Mouse (Mus musculus) lung, embryonic 16.5 days (tissue): Measurements from ENCODE around the gene Gm5592. TPM values are rescaled to one million over a fixed set of nuclear protein-coding genes. Genes with fewer than 3 reads are reported as not detected.
"Not testable (repeated sequence)": the region's sequence is repeated elsewhere in the genome, so short reads cannot be mapped to it uniquely, and the experiment has no call there.

ENCODE experiments used
- ATAC-seq: fragments of 200-750 bp; cut with Nextera tagmentation; 2 replicates; pipeline ENCODE4 v1.8.0; 2017; ENCODE audit warnings: low read depth, mild to moderate bottlenecking, moderate library complexity
- H3K27ac ChIP-seq: fragments of 300-500 bp; sonication (generic); 2 replicates; pipeline ENCODE4 v1.5.1; 2014; ENCODE audit warnings: mild to moderate bottlenecking, control low read depth, low read length
- H3K27me3 ChIP-seq: fragments of 300-500 bp; sonication (generic); 2 replicates; pipeline ENCODE4 v1.6.1; 2014; ENCODE audit warnings: low read depth, low read length, mixed read lengths; ENCODE audit not compliant: control insufficient read depth, insufficient read depth
- H3K36me3 ChIP-seq: fragments of 300-500 bp; sonication (generic); 2 replicates; pipeline ENCODE4 v1.6.1; 2014; ENCODE audit warnings: low read length; ENCODE audit not compliant: control insufficient read depth, insufficient read depth
- H3K4me1 ChIP-seq: fragments of 300-500 bp; sonication (generic); replicated peaks from 2 replicates; pipeline ENCODE4 v1.6.1; 2014; ENCODE audit warnings: low read length, mixed read lengths; ENCODE audit not compliant: control insufficient read depth, insufficient read depth
- H3K4me2 ChIP-seq: fragments of 300-500 bp; sonication (generic); 2 replicates; pipeline ENCODE4 v1.6.1; 2014; ENCODE audit warnings: low read depth, low read length, control low read depth
- H3K4me3 ChIP-seq: fragments of 300-500 bp; sonication (generic); 2 replicates; pipeline ENCODE4 v1.5.1; 2014; ENCODE audit warnings: mild to moderate bottlenecking, low read length, control low read depth
- H3K9ac ChIP-seq: fragments of 300-500 bp; sonication (generic); 2 replicates; pipeline ENCODE4 v1.6.1; 2014; ENCODE audit warnings: low read length, control low read depth
- H3K9me3 ChIP-seq: fragments of 300-500 bp; sonication (generic); 2 replicates; pipeline ENCODE4 v1.6.1; 2016; ENCODE audit warnings: low read length; ENCODE audit not compliant: control insufficient read depth
- WGBS: fragments of 180-500 bp; shearing (Covaris S2); extraction: QIAGEN DNeasy Blood & Tissue Kit; methylation state at CpG from one replicate; pipeline ENCODE4 v1.1.7; 2014; 5-methylcytosine and 5-hydroxymethylcytosine counted together
- polyA plus RNA-seq: library from polyadenylated mRNA; unstranded; fragments of >200 nt; fragmentation: Nextera tagmentation; extraction: Ambion mirVana; gene quantifications from 2 replicates; pipeline ENCODE4 v1.2.1, GENCODE M21; 2015

Gm5592 gene
- not detected in 2 replicates for polyA plus RNA-seq

DNA sequence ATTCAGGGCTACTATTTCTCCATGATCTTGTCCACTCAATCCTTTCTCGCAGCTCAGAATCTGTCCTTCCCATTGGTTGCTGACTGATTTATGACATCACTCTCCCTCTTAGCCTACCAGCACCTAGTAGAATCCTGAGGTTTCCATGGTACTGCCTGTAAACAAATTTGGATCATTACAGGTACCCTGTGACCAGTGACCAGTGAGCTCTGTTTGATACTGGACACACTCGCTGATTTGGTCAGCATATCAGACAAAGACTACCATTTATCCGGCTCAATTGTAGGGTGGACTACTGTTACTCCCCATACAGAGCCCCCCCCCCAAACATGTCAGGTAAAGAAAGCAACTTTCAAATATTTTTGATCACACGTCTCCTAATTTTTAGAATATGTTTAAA, at the start of gene Gm5592:
Gene Gm5592 (plus strand): TSS at position 301 of the 400 bp plus-strand sequence.
- H3K27me3 ChIP-seq, H3K36me3 ChIP-seq, H3K27ac ChIP-seq, ATAC-seq, H3K9me3 ChIP-seq, H3K4me3 ChIP-seq, H3K4me1 ChIP-seq, H3K9ac ChIP-seq, H3K4me2 ChIP-seq: not testable (repeated sequence)
- WGBS: 82% methylated on average over 4 of the region's 4 CpGs

DNA sequence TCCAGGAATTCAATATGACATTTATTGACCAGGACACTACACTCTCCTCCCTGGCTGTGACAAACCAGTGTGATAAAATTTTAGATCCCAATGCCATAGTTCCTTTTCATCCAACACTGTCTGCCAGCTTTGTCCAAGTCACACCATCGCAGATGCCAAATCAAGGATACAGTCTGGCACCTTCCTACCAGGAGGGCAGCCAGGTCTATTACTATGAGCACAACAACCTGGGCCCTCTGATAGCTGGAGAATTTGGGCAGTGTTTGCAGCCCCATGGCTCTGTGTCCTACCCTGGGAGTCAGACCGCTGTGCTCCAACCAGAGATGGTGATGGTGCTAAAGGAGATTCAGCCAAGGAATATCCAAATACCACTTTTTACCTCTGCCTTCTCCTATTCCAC, 2.2 kb downstream of the Gm5592 start:
- H3K36me3 ChIP-seq, H3K9ac ChIP-seq, H3K4me3 ChIP-seq, H3K27me3 ChIP-seq, ATAC-seq, H3K4me1 ChIP-seq, H3K9me3 ChIP-seq, H3K4me2 ChIP-seq, H3K27ac ChIP-seq: not testable (repeated sequence)
- 95% methylated on average over 2 of the region's 2 CpGs for WGBS

GRCm38 (mm10) chr7:41157879-41158278, 4.2 kb downstream of the Gm5592 start:
- H3K9ac ChIP-seq, H3K27me3 ChIP-seq, H3K4me1 ChIP-seq, ATAC-seq, H3K9me3 ChIP-seq, H3K36me3 ChIP-seq, H3K4me3 ChIP-seq, H3K4me2 ChIP-seq, H3K27ac ChIP-seq: not testable (repeated sequence)
- WGBS: no CpG with 5 or more reads among the region's 1 CpGs

- 47% methylated on average over 2 of the region's 2 CpGs for WGBS
- not testable (repeated sequence) for ATAC-seq, H3K4me1 ChIP-seq
Measured at GRCm38 (mm10) chr7:41158562-41158961, 4.9 kb downstream of the Gm5592 start.

GRCm38 (mm10) chr7:41193671-41194070, 40.0 kb downstream of the Gm5592 start:
- Histone ChIP-seq H3K9ac (no peak overlapping the region), H3K36me3 (no peaks in the 10 kb centered on the region), H3K4me2 (no peak overlapping the region), H3K9me3 (no peaks in the 10 kb centered on the region), H3K4me3 (no peak overlapping the region), H3K4me1 (no peaks in the 10 kb centered on the region), H3K27ac (no peak overlapping the region), H3K27me3 (no peaks in the 10 kb centered on the region)
- WGBS: 51% methylated on average over 4 of the region's 4 CpGs
- ATAC-seq: no peak

More at GRCm38 (mm10) chr7:41158562-41158961, 4.9 kb downstream of the Gm5592 start:
- not testable (repeated sequence) for H3K27me3 ChIP-seq, H3K4me2 ChIP-seq, H3K4me3 ChIP-seq, H3K9me3 ChIP-seq, H3K27ac ChIP-seq, H3K36me3 ChIP-seq, H3K9ac ChIP-seq

Other genes starting within 250 kb of the Gm5592 start
- gene 4930433I11Rik, start 166.3 kb upstream of the Gm5592 start, polyA plus RNA-seq: not detected in 2 replicates
- not detected in 2 replicates for gene Gm4884, start 121.1 kb upstream of the Gm5592 start, polyA plus RNA-seq
- gene AI987944, start 239.5 kb downstream of the Gm5592 start, polyA plus RNA-seq: 13.3 and 14.4 TPM in 2 replicates